Mouse (Mus musculus) embryonic facial prominence, embryonic 14.5 days (tissue): ENCODE data around the gene Ppp1r14a. TPM values are rescaled to one million over a fixed set of nuclear protein-coding genes. Genes with fewer than 3 reads are reported as not detected.

Experiments used
- ATAC-seq: fragments of 200-750 bp; cut with Nextera tagmentation; 2 replicates; pipeline ENCODE4 v1.8.0; 2017; ENCODE audit warnings: low read depth, moderate number of reproducible peaks, moderate TSS enrichment
- DNase-seq: peaks from one replicate; pipeline ENCODE4 v3.0.0-alpha.2; 2015; ENCODE audit warnings: low spot score
- H3K27ac ChIP-seq: fragments of 300-500 bp; sonication (generic); replicated peaks from 2 replicates; pipeline ENCODE4 v1.5.1; 2014; ENCODE audit warnings: low read depth, mild to moderate bottlenecking, low read length, moderate library complexity
- H3K27me3 ChIP-seq: fragments of 300-500 bp; sonication (generic); replicated peaks from 2 replicates; pipeline ENCODE4 v1.6.1; 2014; ENCODE audit warnings: low read length; ENCODE audit not compliant: control insufficient read depth, insufficient read depth
- H3K36me3 ChIP-seq: fragments of 300-500 bp; sonication (generic); 2 replicates; pipeline ENCODE4 v1.6.1; 2014; ENCODE audit warnings: low read length, mixed read lengths; ENCODE audit not compliant: control insufficient read depth, insufficient read depth
- H3K4me1 ChIP-seq: fragments of 300-500 bp; sonication (generic); 2 replicates; pipeline ENCODE4 v1.6.1; 2014; ENCODE audit warnings: antibody characterized with exemption, low read length; ENCODE audit not compliant: control insufficient read depth, insufficient read depth
- H3K4me2 ChIP-seq: fragments of 300-500 bp; sonication (generic); 2 replicates; pipeline ENCODE4 v1.6.1; 2014; ENCODE audit warnings: low read depth, mild to moderate bottlenecking, low read length, moderate library complexity, mixed read lengths
- H3K4me3 ChIP-seq: fragments of 300-500 bp; sonication (generic); 2 replicates; pipeline ENCODE4 v1.5.1; 2014; ENCODE audit warnings: low read depth, mild to moderate bottlenecking, low read length
- H3K9ac ChIP-seq: fragments of 300-500 bp; sonication (generic); 2 replicates; pipeline ENCODE4 v1.6.1; 2014; ENCODE audit warnings: low read depth, mild to moderate bottlenecking, low read length, moderate library complexity, mixed read lengths
- H3K9me3 ChIP-seq: fragments of 300-500 bp; sonication (generic); 2 replicates; pipeline ENCODE4 v1.6.1; 2016; ENCODE audit warnings: low read length; ENCODE audit not compliant: control insufficient read depth
- WGBS: fragments of 180-500 bp; shearing (Covaris S2); extraction: QIAGEN DNeasy Blood & Tissue Kit; methylation state at CpG from one replicate; pipeline ENCODE4 v1.1.7; 2014; 5-methylcytosine and 5-hydroxymethylcytosine counted together
- polyA plus RNA-seq: library from polyadenylated mRNA; unstranded; fragments of >200 nt; fragmentation: Nextera tagmentation; extraction: Ambion mirVana; gene quantifications from 2 replicates; pipeline ENCODE4 v1.2.1, GENCODE M21; 2014

The Ppp1r14a gene
- polyA plus RNA-seq, 1 experiment from 2014 or later = 13.8 TPM

DNA sequence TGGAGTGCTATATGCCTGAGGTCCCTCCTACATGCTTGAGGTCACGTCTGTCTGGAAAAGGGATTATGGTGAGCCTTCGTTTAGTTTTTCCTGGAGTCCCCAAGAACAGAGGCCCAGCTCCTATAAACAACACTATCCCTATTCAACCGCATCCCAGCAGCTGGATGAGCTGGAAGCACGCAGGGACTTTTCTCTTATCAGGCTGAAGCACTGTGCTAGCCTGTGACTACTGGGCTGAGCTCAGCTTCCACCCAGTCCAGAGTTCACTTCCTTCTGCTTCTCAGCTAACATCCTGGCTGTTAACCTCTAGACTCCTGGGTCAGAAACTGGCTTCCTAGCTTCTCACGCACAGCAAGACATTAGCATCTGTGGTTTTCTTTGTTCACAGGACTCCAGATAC lies 35.3 kb upstream of the Ppp1r14a start:
- ATAC-seq (no peak), DNase-seq (no peak)
- Histone ChIP-seq H3K9ac (0 out of 2 replicates have a peak overlapping the region, but pooled peaks have one; percentile 4), H3K4me2 (no peak overlapping the region), H3K27me3 (no peaks in the 10 kb centered on the region), H3K4me1 (no peaks in the 10 kb centered on the region), H3K36me3 (0 out of 2 replicates have a peak, but pooled peaks cover 4% of the 10 kb centered on the region), H3K9me3 (no peaks in the 10 kb centered on the region), H3K4me3 (no peak overlapping the region), H3K27ac (no peak overlapping the region)
- 45% methylated on average over 5 of the region's 5 CpGs for WGBS

DNA sequence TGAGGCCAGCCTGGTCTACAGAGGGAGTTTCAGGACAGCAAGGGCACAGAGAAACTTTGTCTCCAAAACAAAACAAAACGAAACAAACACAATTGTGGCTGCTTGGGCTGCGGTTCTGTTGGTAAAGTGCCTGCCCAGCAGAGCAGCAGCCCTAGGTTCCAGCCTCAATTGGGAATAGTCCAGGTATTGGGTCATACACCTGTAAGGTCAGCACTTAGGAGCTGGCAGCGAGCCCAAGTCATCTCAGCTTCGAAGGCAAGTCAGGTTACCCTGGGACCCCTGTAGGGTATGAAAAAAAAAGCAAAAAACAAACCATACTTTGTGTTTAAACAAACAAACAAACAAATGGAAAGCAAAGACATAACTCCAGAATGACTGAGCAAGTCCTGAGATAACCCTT lies 33.2 kb upstream of the Ppp1r14a start:
- no peak overlapping the region; the same call in 1 of the 2 replicates for H3K9ac ChIP-seq
- H3K4me2 ChIP-seq = no peak overlapping the region
- no peak overlapping the region for H3K27ac ChIP-seq
- peaks cover 4% of the 10 kb centered on the region; the same call in 1 of the 2 replicates for H3K4me1 ChIP-seq
- H3K9me3 ChIP-seq = no peaks in the 10 kb centered on the region
- no peaks in the 10 kb centered on the region for H3K27me3 ChIP-seq
- 0 out of 2 replicates have a peak, but pooled peaks cover 4% of the 10 kb centered on the region for H3K36me3 ChIP-seq
- ATAC-seq = no peak
- no peak overlapping the region for H3K4me3 ChIP-seq
- 76% methylated on average over 4 of the region's 4 CpGs for WGBS
- DNase-seq = no peak

DNA sequence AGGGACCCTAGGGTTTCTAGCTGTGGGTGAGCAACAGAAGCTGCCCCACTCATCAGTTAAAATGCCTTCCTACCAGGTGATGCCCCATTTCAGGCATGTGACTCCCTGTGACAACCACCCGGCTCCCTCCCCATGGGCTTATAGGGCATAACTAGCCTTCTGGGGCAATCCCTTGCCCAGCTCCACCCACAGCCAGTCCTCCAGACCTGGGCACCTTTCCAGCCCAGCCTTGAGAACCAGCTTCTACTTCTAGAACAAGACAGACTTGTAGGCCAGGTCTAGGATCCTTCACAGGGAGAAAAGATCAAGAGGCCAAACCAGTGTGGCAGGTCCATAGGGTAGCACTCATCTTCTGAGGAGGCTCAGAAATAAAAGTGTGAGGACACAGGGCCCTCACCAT lies 31.7 kb upstream of the Ppp1r14a start:
- H3K36me3 ChIP-seq = 0 out of 2 replicates have a peak, but pooled peaks cover 4% of the 10 kb centered on the region
- H3K27me3 ChIP-seq = no peaks in the 10 kb centered on the region
- no peak overlapping the region for H3K4me2 ChIP-seq
- H3K9ac ChIP-seq = no peak overlapping the region
- peaks cover 4% of the 10 kb centered on the region; the same call in 1 of the 2 replicates for H3K4me1 ChIP-seq
- WGBS = 100% methylated on average over 1 of the region's 1 CpGs
- H3K4me3 ChIP-seq = no peak overlapping the region
- no peak overlapping the region for H3K27ac ChIP-seq
- no peak for ATAC-seq
- H3K9me3 ChIP-seq = no peaks in the 10 kb centered on the region
- no peak for DNase-seq

DNA sequence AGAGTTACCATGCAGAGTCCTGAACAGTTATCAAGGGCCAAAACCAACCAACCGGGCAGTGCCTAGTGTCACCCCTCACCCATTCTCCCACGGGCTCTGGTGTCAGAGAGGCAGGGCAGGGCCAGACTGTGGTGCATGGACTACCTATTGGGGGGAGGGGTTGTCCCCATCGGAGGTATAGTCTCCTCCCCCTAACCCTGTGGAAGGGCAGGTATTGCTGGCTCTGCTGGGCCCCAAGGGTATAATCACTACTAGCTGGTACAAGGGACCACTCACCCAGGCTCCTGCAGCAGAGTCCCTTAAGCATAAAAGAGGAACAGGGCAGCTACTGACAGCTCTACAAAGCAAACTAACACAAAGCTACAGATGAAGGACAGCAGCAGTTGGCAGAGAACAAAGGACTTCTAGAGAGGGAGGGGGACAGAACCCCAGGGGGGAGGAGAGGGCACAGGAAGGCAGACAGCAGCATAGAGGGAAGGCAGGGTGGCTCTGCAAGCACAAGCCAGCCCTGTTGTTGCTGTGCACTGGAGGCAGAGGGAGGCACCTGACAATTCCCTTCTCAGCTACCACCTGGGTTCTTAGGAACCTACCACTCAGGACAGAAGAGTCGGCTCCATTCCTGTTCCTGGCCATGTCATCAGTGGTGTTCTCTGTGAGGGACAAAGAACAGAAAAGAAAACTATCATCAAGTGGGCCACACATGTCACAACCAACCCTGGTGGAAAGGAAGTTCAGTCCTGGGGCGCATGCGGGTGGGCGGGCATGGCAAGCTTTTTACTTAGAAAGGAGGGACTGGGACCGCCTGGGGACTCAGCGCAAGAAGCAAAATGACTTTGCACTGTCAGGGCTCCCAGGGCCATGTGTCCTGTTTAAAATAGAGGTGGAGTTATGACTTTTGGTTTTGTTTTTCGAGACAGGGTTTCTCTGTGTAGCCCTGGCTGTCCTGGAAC lies 29.1 kb upstream of the Ppp1r14a start:
- ATAC-seq (peak; percentile 38; the same call in 1 of the 2 replicates), DNase-seq (peak; percentile 39)
- no peak overlapping the region for H3K4me3 ChIP-seq
- H3K4me2 ChIP-seq = no peak overlapping the region
- H3K4me1 ChIP-seq = peaks cover 4% of the 10 kb centered on the region; the same call in 1 of the 2 replicates
- no peak overlapping the region for H3K27ac ChIP-seq
- no peaks in the 10 kb centered on the region for H3K9me3 ChIP-seq
- 71% methylated on average over 10 of the region's 10 CpGs for WGBS
- H3K9ac ChIP-seq = no peak overlapping the region
- no peaks in the 10 kb centered on the region for H3K27me3 ChIP-seq
- 0 out of 2 replicates have a peak, but pooled peaks cover 4% of the 10 kb centered on the region for H3K36me3 ChIP-seq

DNA sequence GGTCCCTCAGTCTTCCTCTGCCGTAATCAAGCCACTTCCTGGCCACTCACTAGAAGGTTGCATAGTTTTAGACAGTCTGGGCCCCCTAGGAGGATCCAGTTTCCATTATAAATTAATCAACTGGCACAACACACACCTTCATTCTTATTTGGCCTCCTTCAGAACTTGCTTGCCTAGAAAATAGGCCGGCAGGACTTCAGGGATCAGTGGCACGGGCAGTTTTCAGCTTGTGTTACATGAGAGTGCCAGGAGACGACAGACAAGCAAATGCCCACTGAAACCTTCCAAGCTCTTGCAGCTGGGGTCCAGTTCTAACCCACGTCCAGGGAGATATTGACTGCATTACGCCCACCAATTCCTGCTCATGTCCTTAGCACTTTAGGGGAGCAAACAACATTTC lies 27.0 kb upstream of the Ppp1r14a start:
- Histone ChIP-seq H3K27ac (no peak overlapping the region), H3K36me3 (0 out of 2 replicates have a peak, but pooled peaks cover 4% of the 10 kb centered on the region), H3K27me3 (no peaks in the 10 kb centered on the region), H3K4me2 (no peak overlapping the region), H3K9me3 (no peaks in the 10 kb centered on the region), H3K4me1 (peaks cover 4% of the 10 kb centered on the region; the same call in 1 of the 2 replicates), H3K4me3 (no peak overlapping the region), H3K9ac (no peak overlapping the region)
- DNase-seq = no peak
- ATAC-seq = no peak
- WGBS = 52% methylated on average over 6 of the region's 6 CpGs

DNA sequence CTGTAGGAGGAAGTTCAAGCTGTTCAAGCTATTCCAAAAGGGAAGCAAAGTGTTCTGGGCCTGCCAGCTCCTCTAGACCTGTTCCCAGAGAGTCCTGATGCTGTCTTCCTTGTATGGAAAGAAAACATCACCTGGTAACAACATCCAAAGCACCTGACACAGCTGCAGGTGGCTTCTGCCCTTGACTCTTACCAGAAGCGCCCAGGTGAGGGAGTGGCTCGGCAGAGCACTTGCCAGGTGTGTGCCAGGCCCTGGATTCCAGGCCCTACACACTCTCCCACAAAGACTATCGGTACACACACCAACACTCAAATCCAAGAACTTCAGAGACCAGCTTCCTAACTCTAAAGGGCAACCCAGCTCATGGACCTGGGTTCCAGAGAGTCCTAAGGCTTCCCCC lies 25.3 kb upstream of the Ppp1r14a start:
- H3K27ac ChIP-seq = no peak overlapping the region
- H3K9me3 ChIP-seq = no peaks in the 10 kb centered on the region
- no peak overlapping the region for H3K9ac ChIP-seq
- no peak overlapping the region for H3K4me2 ChIP-seq
- DNase-seq (no peak), ATAC-seq (no peak)
- no peak overlapping the region for H3K4me3 ChIP-seq
- H3K27me3 ChIP-seq = no peaks in the 10 kb centered on the region
- H3K36me3 ChIP-seq = no peaks in the 10 kb centered on the region
- peaks cover 4% of the 10 kb centered on the region; the same call in 1 of the 2 replicates for H3K4me1 ChIP-seq
- 84% methylated on average over 3 of the region's 3 CpGs for WGBS

DNA sequence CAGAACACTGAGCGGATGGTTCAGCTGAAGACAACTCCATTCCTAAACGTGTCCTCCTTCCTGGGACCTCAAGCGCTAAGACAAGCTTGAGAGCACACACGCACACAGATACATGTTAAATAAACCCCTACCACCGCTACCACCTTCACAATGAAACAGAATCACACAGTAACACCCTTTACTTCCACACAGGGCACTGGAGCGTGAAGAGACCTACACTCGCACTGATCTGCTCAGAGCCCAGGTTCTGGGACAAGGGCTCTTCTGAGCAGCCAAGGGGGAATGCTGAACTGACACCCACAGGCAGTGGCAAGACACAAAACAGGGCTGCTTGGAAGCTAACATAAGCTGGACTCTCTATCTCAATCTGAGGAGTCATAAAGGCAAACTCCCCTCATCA lies 23.5 kb upstream of the Ppp1r14a start:
- ATAC-seq = no peak
- Histone ChIP-seq H3K4me2 (no peak overlapping the region), H3K4me1 (no peaks in the 10 kb centered on the region), H3K27ac (no peak overlapping the region), H3K4me3 (no peak overlapping the region), H3K36me3 (no peaks in the 10 kb centered on the region), H3K9ac (no peak overlapping the region), H3K9me3 (no peaks in the 10 kb centered on the region), H3K27me3 (no peaks in the 10 kb centered on the region)
- WGBS = 63% methylated on average over 7 of the region's 7 CpGs
- no peak for DNase-seq

DNA sequence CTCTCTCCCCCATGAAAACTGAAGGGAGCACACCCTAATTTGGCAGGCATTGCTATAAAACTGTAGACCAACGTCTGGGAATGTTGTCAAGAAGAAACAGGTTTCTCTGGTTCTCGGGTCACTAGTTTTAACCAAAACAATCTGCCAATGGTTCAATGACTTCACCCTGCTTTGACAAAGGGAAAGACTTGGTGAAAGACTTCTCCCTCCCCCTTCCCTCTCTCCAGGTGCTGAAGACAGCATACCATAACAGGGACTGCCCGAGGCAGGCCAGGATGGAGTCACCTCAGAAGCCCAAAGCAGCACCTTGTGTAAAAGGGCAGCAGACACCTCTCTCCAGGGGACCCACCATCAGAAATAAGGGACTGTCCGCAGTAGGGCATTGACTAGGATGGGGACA lies 22.2 kb upstream of the Ppp1r14a start:
- Histone ChIP-seq H3K9ac (no peak overlapping the region), H3K4me2 (no peak overlapping the region), H3K4me3 (no peak overlapping the region), H3K4me1 (no peaks in the 10 kb centered on the region), H3K9me3 (no peaks in the 10 kb centered on the region), H3K27me3 (no peaks in the 10 kb centered on the region), H3K27ac (no peak overlapping the region), H3K36me3 (no peaks in the 10 kb centered on the region)
- ATAC-seq (peak; percentile 68), DNase-seq (peak; percentile 76)
- WGBS = 31% methylated on average over 4 of the region's 4 CpGs
